Mouse (Mus musculus) gastrocnemius, postnatal 4 days (tissue): Measurements from ENCODE around the gene Slc25a25. TPM values are rescaled to one million over a fixed set of nuclear protein-coding genes. Genes with fewer than 3 reads are reported as not detected.

ENCODE experiments used
- total RNA-seq, 2 experiments: library from RNA; stranded (reverse); gene quantifications; 2 replicates each; pipeline ENCODE4 v1.2.3; 2021

The Slc25a25 gene
- total RNA-seq, 2 experiments from 2014 or later, result 14.0 to 25.1 TPM

Other genes starting within 250 kb of the Slc25a25 start
- gene Pomt1, start 214.9 kb downstream of the Slc25a25 start, total RNA-seq, result 10 to 100 TPM; 15.8 to 17.5 TPM
- 10 to 100 TPM; 24.5 to 27.2 TPM for gene Uck1, start 191.3 kb downstream of the Slc25a25 start, total RNA-seq
- gene Golga2, start 164.1 kb downstream of the Slc25a25 start, total RNA-seq, result 10 to 100 TPM; 91.5 to 93.0 TPM
- gene Swi5, start 163.4 kb downstream of the Slc25a25 start, total RNA-seq, result 100 to 1,000 TPM; 160 to 162 TPM
- gene Ciz1, start 99.1 kb downstream of the Slc25a25 start, total RNA-seq, result 10 to 100 TPM; 53.4 to 60.4 TPM
- 10 to 100 TPM; 36.5 to 38.7 TPM for gene Dnm1, start 98.1 kb downstream of the Slc25a25 start, total RNA-seq
- 10 to 100 TPM; 56.4 to 58.6 TPM for gene 1110008P14Rik, start 69.5 kb downstream of the Slc25a25 start, total RNA-seq
- gene Lcn2, start 63.2 kb downstream of the Slc25a25 start, total RNA-seq, result 1 to 10 TPM; 3.0 to 4.4 TPM
- gene Ptges2, start 55.5 kb downstream of the Slc25a25 start, total RNA-seq, result 10 to 100 TPM; 35.1 to 41.4 TPM
- gene Naif1, start 988 bp downstream of the Slc25a25 start, total RNA-seq, result 1 to 10 TPM; 3.9 to 4.0 TPM
- gene Fam102a, start 83.9 kb upstream of the Slc25a25 start, total RNA-seq, result 1 to 10 TPM; 7.5 to 8.2 TPM
- 10 to 100 TPM; 36.4 to 41.9 TPM for gene Dpm2, start 119.4 kb upstream of the Slc25a25 start, total RNA-seq
- gene Pip5kl1, start 123.4 kb upstream of the Slc25a25 start, total RNA-seq, result not detected
- gene 9430097D07Rik, start 124.2 kb upstream of the Slc25a25 start, total RNA-seq, result not detected
- 10 to 100 TPM; 48.8 to 55.1 TPM for gene St6galnac4, start 135.7 kb upstream of the Slc25a25 start, total RNA-seq
- gene St6galnac6, start 148.3 kb upstream of the Slc25a25 start, total RNA-seq, result 10 to 100 TPM; 57.4 to 63.6 TPM
- gene Ak1, start 170.3 kb upstream of the Slc25a25 start, total RNA-seq, result 100 to 1,000 TPM; 892 to 897 TPM
- 10 to 100 TPM; 55.3 to 60.1 TPM for gene Eng, start 195.2 kb upstream of the Slc25a25 start, total RNA-seq